Mouse (Mus musculus) MEL (cell line): Measurements from ENCODE around the gene Hmga1.

ENCODE experiments used
- E2F4 ChIP-seq: IDR thresholded peaks from 2 replicates; pipeline ENCODE4 v1.6.1; 2011; ENCODE audit warnings: low read depth, low read length, improper control_type of control experiment, borderline replicate concordance
- GABPA ChIP-seq: IDR thresholded peaks from 2 replicates; pipeline ENCODE4 v1.6.1; 2012; ENCODE audit warnings: low read depth, mild to moderate bottlenecking, inconsistent platforms, low read length, improper control_type of control experiment, moderate library complexity
- MAX ChIP-seq: IDR thresholded peaks from 2 replicates; pipeline ENCODE4 v1.6.1; 2011; ENCODE audit warnings: low read length, improper control_type of control experiment
- POLR2A ChIP-seq, 2 experiments: IDR thresholded peaks; 2 replicates each; pipeline ENCODE4 v1.6.1; 2011 to 2012; ENCODE audit warnings: low read length in 2 of 2, mild to moderate bottlenecking in 2 of 2, control low read depth in 1 of 2, improper control_type of control experiment in 1 of 2, low read depth in 1 of 2, moderate library complexity in 1 of 2; ENCODE audit not compliant: control insufficient read depth in 1 of 2, insufficient read depth in 1 of 2, poor library complexity in 1 of 2
- ZC3H11A ChIP-seq: IDR thresholded peaks from 2 replicates; pipeline ENCODE4 v1.6.1; 2012; ENCODE audit warnings: low read depth, mild to moderate bottlenecking, inconsistent platforms, low read length, improper control_type of control experiment

DNA sequence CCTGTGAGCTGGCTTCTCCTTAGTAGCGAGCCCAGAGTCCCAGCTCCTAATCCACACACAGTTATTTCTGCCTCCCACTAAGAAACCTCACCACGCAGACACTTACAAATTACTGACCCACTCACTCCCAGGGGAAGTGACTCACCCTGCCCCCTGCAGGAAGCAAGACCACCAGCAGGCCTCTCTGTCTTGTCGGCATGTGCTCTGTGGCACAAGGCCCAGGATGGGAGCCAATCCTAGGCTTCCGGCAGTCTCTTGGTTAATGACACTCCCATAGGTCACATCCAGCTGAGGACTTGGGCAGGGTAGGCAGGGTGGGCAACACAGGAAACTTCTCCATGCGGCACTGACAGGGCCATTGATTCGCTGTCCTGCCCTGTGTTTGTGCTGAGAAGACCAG is 21.2 kb downstream of the Hmga1 start:
- TF ChIP-seq ZC3H11A = no peak
- TF ChIP-seq E2F4 = no peak
- TF ChIP-seq POLR2A (IDR thresholded peaks at IDR 0.05; ENCODE audit: control insufficient read depth in 1 of 2, insufficient read depth in 1 of 2, low read depth in 1 of 2, low read length in 2 of 2, poor library complexity in 1 of 2) = no peak
- TF ChIP-seq GABPA = no peak
- no peak for TF ChIP-seq MAX
